Mouse (Mus musculus) lung, postnatal 0 days (tissue): ENCODE measurements around the gene Gucy2c.

Experiments used
- CTCF ChIP-seq: IDR thresholded peaks from 2 replicates; pipeline ENCODE4 v1.5.1; 2016; ENCODE audit warnings: antibody characterized with exemption, mild to moderate bottlenecking
- EP300 ChIP-seq: IDR thresholded peaks from 2 replicates; pipeline ENCODE4 v1.6.1; 2016; ENCODE audit warnings: antibody characterized with exemption, mild to moderate bottlenecking, control low read depth

- no peak for TF ChIP-seq CTCF
- TF ChIP-seq EP300, result no peak
Measured at GRCm38 (mm10) chr6:136750567-136750966, 31.0 kb downstream of the Gucy2c start.
